Mouse (Mus musculus): Measurements from ENCODE around the gene Olfr1396. TPM values are rescaled to one million over a fixed set of nuclear protein-coding genes. Genes with fewer than 3 reads are reported as not detected.
"Not testable (repeated sequence)": the region's sequence is repeated elsewhere in the genome, so short reads cannot be mapped to it uniquely, and the experiment has no call there.

Gene Olfr1396
- total RNA-seq, 2 experiments from 2014 or later = not detected

- no peak for DNase-seq (ENCODE audit: low spot score)
Measured at GRCm38 (mm10) chr11:49090551-49090950, 24.1 kb downstream of the Olfr1396 start.

GRCm38 (mm10) chr11:49089735-49090507 lies 24.8 kb downstream of the Olfr1396 start:
- DNase-seq (ENCODE audit: low spot score) = no peak

GRCm38 (mm10) chr11:49088990-49089652 lies 25.6 kb downstream of the Olfr1396 start:
- no peak for DNase-seq (ENCODE audit: low spot score)

- no peak for DNase-seq (ENCODE audit: low spot score)
Measured at GRCm38 (mm10) chr11:49087830-49088616, 26.7 kb downstream of the Olfr1396 start.

- DNase-seq (ENCODE audit: low spot score) = no peak
Measured at GRCm38 (mm10) chr11:49086858-49087361, 27.8 kb downstream of the Olfr1396 start.

- no peak for DNase-seq (ENCODE audit: low spot score)
Measured at GRCm38 (mm10) chr11:49084875-49085274, 29.8 kb downstream of the Olfr1396 start.

GRCm38 (mm10) chr11:49084385-49084784 lies 30.3 kb downstream of the Olfr1396 start:
- no peak for DNase-seq (ENCODE audit: low spot score)

- no peak for DNase-seq (ENCODE audit: low spot score)
Measured at GRCm38 (mm10) chr11:49083808-49084207, 30.9 kb downstream of the Olfr1396 start.

GRCm38 (mm10) chr11:49083146-49083545 lies 31.5 kb downstream of the Olfr1396 start:
- no peak for DNase-seq (ENCODE audit: low spot score)

- DNase-seq (ENCODE audit: low spot score) = no peak
Measured at GRCm38 (mm10) chr11:49081886-49082285, 32.8 kb downstream of the Olfr1396 start.

GRCm38 (mm10) chr11:49081356-49081755 lies 33.3 kb downstream of the Olfr1396 start:
- DNase-seq (ENCODE audit: low spot score) = no peak

GRCm38 (mm10) chr11:49080636-49081035 lies 34.0 kb downstream of the Olfr1396 start:
- no peak for DNase-seq (ENCODE audit: low spot score)

GRCm38 (mm10) chr11:49078719-49079118 lies 36.0 kb downstream of the Olfr1396 start:
- DNase-seq (ENCODE audit: low spot score) = no peak

- no peak for DNase-seq (ENCODE audit: low spot score)
Measured at GRCm38 (mm10) chr11:49077012-49077411, 37.7 kb downstream of the Olfr1396 start.

- DNase-seq (ENCODE audit: low spot score) = not testable (repeated sequence)
Measured at GRCm38 (mm10) chr11:49076001-49076757, 38.5 kb downstream of the Olfr1396 start, which contains the start of gene Ifi47. TSS of gene Ifi47 (plus strand) at chr11:49076587.

- no peak for DNase-seq (ENCODE audit: low spot score)
Measured at GRCm38 (mm10) chr11:49068358-49068757, 46.3 kb downstream of the Olfr1396 start.

- not testable (repeated sequence) for DNase-seq (ENCODE audit: low spot score)
Measured at GRCm38 (mm10) chr11:49063713-49064469, 50.8 kb downstream of the Olfr1396 start, which contains the start of gene Tgtp2. TSS of gene Tgtp2 (minus strand) at chr11:49064206.

- not testable (repeated sequence) for DNase-seq (ENCODE audit: low spot score)
Measured at GRCm38 (mm10) chr11:49061865-49062264, 52.8 kb downstream of the Olfr1396 start.

- DNase-seq (ENCODE audit: low spot score) = not testable (repeated sequence)
Measured at GRCm38 (mm10) chr11:49060061-49060460, 54.6 kb downstream of the Olfr1396 start.
